Mouse (Mus musculus): ENCODE measurements around the gene Npepps.

The Npepps gene

DNA sequence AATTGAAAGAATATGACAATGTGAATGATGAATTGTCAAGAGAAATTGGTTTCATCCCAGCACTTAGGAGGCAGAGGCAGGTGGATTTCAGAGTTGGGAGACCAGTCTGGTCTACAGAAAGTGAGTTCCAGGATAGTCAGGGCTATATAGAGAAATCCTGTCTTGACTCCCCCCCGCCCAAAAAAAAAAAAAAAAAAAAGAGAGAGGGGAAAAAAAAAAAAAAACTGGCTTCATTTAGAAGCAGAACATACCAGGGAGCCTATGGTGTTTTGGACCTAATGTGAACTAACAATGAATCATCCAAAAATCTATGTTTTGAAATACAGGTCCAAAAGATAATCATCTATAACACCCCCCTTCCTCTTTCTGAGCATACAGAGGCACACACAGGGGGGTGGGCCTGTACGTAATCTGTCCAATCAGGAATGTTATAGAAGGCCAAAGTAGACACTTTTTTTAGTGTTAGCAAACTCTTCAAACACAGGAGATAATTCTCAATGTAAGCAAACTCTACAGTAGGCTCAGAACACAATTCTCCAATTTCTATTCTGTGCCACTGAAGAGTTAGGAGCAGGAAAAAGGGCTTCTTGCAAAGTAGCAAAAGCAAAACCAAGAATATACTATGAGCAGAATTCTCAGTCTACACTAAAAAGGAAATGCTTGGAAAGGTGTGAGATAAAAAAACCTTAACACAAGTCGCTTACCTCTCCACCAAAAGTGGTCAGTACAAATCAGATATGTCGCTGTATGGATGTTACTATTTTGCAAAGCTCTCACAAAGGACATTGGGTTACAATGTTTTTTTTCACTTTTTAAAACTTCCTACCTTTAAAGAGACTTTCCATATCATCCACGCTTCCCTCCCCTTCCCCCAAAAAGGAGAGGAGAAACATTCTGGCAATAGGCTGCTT is 94.5 kb downstream of the Npepps start:
- DNase-seq: no peak

DNA sequence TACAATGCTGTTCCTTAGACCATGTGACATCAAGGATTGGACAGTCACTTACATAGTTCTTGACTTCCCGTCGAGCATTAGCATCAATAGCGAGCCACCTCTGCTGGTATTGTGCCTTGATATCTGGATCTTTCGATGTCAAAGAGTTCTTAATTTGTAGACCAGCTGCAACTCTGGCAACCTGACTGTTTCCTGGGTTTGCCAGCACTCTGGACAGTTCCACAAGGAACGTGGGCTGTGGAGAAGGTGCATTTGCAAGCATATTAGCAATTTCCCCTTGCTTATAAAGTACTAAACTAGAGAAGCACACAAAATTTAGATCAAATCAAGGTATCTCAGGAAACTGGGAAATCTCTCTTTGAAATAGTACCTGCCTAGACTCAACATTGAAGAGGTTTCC is 95.6 kb downstream of the Npepps start:
- no peak for DNase-seq

DNA sequence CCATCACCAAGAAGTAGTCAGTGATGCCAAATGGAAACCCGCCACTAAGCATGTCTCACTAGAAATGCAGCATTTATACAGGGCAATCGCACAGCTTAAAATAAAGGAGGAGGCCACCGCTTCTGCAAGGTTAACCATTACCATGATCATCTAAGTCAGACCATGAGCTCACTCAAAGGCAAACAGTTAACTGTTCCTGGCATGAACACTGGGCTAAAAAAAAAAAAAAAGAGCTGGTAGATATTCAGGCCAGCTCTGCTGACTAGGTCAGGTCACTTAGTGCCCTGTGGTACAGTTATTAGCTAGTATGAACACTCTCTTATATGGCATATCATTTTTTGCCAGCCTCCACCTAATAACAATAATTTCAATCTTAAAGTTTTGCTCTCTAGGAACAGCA is 98.0 kb downstream of the Npepps start:
- DNase-seq: peak; percentile 24 to 48

DNA sequence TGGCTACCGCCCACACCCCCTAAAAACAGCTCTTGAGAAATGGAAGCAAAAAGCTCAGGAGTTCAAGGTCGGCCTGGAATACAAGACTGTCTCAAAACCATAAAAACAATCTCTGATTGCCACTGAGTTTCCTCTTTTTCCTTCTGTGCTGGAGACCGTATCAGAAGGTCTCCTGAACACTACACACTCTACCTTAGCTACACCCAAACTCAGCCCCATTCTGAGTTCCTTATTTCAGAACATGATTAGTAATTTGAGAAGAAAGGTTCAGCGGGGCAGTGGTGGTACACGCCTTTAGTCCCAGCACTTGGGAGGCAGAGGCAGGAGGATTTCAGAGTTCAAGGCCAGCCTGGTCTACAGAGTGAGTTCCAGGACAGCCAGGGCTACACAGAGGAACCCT is 99.4 kb downstream of the Npepps start:
- DNase-seq: no peak

DNA sequence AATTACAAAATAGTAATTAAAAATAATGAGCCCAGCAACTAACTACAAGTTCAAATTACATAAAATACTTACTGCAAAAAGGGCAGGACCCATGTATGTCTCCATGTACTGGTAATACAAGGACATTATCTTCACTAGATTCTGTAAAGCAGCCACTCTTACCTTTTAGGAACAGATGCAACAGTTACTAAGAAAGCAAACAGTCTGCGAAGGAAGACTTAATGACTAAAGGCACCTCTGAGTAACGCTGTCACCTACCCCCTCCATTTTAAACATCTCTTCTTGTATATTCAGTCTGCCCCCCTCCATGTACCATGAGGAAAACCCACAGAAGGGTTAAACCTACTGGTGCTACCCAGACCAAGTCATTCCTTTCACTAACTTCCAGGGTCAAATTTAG is 102.2 kb downstream of the Npepps start:
- DNase-seq: no peak

DNA sequence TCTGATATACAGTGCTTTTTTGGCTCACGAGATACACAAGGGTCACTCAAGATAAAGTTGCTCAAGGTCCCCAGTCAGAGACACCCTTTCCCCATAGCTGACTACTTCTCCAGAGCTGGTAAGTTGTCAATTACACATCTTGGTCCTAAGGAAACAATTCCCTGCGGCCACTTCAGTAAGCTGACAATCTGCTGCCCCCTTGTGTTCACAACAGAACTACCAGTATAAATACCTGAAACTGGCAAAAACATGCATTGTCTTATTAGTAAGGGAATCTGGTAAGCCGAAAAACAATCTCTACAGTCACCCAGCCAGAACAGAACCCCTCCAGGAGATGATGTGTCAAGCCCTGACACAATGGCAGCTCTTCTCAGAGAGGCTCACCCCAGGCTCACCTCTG is 103.6 kb downstream of the Npepps start:
- peak; percentile 22 to 45 for DNase-seq

DNA sequence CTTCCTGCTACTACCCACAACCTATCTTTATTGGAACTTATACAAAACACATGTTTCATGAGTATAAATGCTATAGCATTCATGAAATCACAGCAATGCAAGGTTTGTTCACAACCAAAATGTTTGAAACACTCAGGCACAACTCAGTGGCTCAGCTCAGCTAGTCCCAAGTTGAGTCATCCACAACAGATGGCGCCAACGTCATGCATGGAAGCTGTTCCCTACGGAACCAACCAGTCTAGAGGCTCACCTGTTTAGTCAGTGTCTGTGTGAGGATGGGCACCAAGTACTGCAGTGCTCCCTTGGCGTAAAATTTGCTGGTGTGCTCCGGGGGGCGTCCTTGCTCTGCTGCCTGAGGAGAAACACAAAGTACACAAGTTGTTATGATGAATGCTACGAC is 104.9 kb downstream of the Npepps start:
- DNase-seq: no peak

DNA sequence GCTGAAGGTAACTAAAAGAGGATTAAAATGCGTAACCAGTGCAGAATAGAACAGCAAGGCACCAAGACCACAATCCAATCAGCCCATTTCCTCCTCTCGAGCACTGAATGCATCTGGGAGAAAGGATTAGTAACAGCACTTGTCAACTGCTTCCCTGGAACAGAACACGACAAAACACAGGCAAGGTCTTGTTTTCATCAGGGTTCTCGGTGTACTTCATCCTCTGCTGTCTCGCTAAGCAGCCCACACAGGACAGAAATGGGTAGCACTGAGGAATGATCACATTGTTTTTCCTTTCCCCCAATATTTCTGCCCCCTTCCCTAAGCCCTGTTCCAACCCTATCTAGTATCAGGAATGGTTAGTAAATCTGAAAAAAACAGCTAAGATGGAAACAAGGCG is 120.1 kb downstream of the Npepps start:
- DNase-seq: no peak

DNA sequence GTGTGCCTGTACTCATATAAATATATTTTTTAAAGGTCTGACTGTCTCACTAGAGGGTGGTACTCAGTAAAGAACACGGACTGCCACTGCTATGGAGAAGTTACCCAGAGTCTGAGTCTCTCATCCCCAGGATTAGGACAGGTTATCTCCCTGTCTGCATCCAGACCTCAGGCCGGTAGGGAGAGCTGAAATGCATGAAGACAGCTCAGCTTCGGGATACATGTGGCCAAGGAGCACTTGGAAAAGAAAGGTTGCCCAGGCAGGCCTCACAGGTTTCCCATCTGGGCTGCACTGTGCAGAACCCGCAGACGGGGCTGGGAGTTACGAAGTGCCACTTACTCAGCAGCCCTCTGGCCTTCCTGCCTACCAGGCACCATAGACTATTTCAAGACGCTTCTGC is 123.4 kb downstream of the Npepps start:
- no peak for DNase-seq

Measured in kidney, adult 8-10 months (tissue).